Mouse (Mus musculus): ENCODE results near the gene Spry1. TPM values are rescaled to one million over a fixed set of nuclear protein-coding genes. Genes with fewer than 3 reads are reported as not detected.

Gene Spry1
- polyA plus RNA-seq, 1 experiment from 2014 or later = 39.6 TPM

DNA sequence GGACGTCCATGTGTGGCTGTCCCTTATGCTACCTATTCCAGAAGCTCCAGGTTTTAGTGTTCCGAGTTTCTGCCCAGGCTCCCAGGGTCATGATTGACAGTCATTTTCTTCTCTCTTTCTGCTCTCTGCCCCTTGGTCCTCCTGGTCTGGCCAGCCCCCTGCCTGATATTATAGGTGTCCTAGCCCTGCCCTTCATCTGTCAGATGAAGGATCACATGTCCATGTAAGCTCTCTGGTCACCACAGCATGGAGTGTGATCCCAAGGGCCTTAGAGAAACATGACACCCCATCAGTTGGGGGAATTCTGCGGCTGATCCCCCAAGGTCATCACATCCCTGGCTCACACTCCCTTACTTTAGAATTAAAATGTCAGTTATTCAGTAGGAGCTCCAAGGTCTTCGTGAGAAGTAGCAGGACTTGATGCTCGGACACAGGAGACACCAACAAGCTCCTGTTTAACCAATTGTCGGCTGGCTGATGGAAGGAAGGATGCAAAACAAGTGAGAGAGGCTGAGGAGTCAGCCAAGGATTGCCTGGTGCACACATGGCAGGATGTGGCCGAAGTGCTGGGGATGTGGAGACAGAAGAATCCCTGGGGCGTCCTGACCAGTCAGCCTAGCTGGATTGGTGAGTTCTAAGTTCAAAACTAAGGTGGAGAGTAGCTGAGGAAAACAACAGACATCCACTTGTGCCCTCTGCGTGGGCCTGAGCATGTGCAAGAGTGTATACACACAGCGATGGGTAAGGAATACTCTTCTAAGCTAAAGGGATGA, 24.7 kb upstream of the Spry1 start:
- Histone ChIP-seq H3K9ac (ENCODE audit: low read depth, low read length) (no peak overlapping the region), H3K4me1 (replicated peaks; ENCODE audit: insufficient read depth, low read length) (no peaks in the 10 kb centered on the region), H3K27ac (no peak overlapping the region), H3K9me3 (replicated peaks; ENCODE audit: low read length) (no peaks in the 10 kb centered on the region), H3K36me3 (ENCODE audit: insufficient read depth, low read length) (no peaks in the 10 kb centered on the region), H3K27me3 (ENCODE audit: insufficient read depth, low read length) (no peaks in the 10 kb centered on the region), H3K4me3 (replicated peaks; ENCODE audit: low read depth, low read length) (no peak overlapping the region), H3K4me2 (ENCODE audit: low read length) (no peak overlapping the region)
- DNase-seq (ENCODE audit: low spot score) (no peak), ATAC-seq (replicated peaks; ENCODE audit: low FRiP score, low read depth) (no peak)
- no peak for TF ChIP-seq CTCF (IDR thresholded peaks at IDR 0.05; ENCODE audit: low read depth)
- WGBS = 60% methylated on average over 10 of the region's 10 CpGs

DNA sequence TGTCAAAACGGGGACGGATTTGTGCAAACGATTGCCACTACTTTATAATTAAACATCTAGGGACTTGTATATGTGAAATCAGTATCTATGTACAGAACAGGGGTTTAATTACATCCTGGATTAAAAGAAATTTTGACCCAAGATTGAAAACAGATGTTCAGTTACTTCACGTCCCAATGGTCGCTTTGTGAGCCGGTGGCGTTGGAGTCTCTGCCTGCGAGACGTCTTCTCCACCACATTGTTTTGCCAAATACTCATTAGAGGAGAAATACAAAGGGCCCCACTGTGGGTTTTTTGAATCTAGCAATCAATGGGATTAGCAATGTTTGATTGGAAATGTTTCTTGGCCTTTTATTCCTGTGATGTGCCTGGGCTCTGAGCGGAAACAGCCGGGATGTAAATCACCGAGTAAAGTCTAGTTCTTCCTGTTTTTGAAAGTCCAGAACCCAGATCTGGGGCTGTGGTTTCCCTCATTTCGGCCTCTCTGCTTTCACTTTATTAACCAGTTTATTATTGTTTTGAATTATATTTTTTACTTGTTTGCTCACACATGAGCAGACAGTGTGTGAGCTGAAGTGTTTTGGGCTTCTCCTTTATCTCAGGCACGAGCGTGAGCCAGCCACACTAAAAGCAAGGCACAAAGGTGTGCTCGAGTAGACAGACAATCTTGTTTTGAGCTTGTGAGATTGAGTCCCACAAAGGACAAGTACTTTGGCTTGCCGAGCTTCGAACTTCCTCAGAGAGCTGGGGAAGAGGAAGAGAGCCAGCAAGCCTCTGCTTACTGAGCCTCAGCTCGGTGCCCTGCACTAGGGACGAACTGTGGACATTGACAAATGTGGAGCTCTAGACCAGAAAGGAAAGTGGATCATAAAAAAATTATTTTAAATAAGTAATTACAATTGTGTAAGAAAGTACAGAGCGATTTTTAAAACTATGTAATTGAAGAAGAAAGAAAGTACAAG, 22.9 kb upstream of the Spry1 start:
- ATAC-seq (replicated peaks; ENCODE audit: low FRiP score, low read depth) (no peak), DNase-seq (ENCODE audit: low spot score) (peak; percentile 57)
- H3K4me1 ChIP-seq (replicated peaks; ENCODE audit: insufficient read depth, low read length) = no peaks in the 10 kb centered on the region
- H3K9me3 ChIP-seq (replicated peaks; ENCODE audit: low read length) = no peaks in the 10 kb centered on the region
- H3K4me3 ChIP-seq (replicated peaks; ENCODE audit: low read depth, low read length) = no peak overlapping the region
- WGBS = 61% methylated on average over 21 of the region's 21 CpGs
- H3K27ac ChIP-seq = 0 out of 2 replicates have a peak overlapping the region, but pooled peaks have one; percentile 43
- H3K9ac ChIP-seq (ENCODE audit: low read depth, low read length) = no peak overlapping the region
- TF ChIP-seq CTCF (IDR thresholded peaks at IDR 0.05; ENCODE audit: low read depth) = no peak
- no peaks in the 10 kb centered on the region for H3K36me3 ChIP-seq (ENCODE audit: insufficient read depth, low read length)
- H3K27me3 ChIP-seq (ENCODE audit: insufficient read depth, low read length) = no peaks in the 10 kb centered on the region
- no peak overlapping the region for H3K4me2 ChIP-seq (ENCODE audit: low read length)

DNA sequence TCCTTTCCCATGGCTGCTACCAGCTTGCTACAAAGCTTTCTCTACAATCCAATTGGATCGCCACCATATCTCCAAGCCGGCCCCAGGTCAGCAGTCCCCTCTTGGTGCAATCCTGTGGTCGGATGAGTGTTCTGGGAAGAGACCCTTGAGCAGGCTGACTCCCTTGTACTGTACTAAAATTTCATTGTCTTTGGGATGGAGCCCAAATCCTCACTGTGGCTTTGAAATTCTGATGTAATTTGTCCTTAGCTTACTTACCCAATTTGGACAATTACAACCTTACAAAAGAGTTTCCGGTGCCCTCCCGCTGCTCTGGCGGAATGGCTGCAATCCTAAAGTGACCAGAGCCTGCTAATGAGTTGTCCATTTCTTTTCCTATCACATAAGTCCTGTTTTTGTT, 7.5 kb upstream of the Spry1 start:
- ATAC-seq (replicated peaks; ENCODE audit: low FRiP score, low read depth) (no peak), DNase-seq (ENCODE audit: low spot score) (no peak)
- Histone ChIP-seq H3K9ac (ENCODE audit: low read depth, low read length) (no peak overlapping the region), H3K27ac (no peak overlapping the region), H3K27me3 (ENCODE audit: insufficient read depth, low read length) (no peaks in the 10 kb centered on the region), H3K4me2 (ENCODE audit: low read length) (no peak overlapping the region), H3K4me1 (replicated peaks; ENCODE audit: insufficient read depth, low read length) (no peaks in the 10 kb centered on the region), H3K9me3 (replicated peaks; ENCODE audit: low read length) (no peaks in the 10 kb centered on the region), H3K4me3 (replicated peaks; ENCODE audit: low read depth, low read length) (no peak overlapping the region), H3K36me3 (ENCODE audit: insufficient read depth, low read length) (no peaks in the 10 kb centered on the region)
- 83% methylated on average over 6 of the region's 6 CpGs for WGBS
- TF ChIP-seq CTCF (IDR thresholded peaks at IDR 0.05; ENCODE audit: low read depth) = no peak

DNA sequence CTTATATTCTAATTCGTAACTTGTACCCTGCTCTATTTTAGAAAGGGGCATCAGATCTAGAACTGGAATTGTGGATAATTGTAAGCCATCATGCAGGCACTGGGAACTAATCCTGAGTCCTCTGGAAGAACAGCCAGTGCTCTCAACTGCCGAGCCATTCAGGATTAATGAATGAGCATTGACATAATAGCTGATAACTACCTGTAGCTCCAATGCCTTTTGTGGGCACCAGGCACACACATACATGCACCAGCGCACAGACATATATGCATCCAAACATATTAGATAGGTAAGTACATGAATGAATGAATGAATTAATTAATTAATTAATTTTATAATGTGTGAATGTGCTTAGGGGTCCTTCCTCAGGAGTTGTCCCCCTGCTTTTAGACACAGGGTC, 7.0 kb upstream of the Spry1 start:
- WGBS = 95% methylated on average over 3 of the region's 3 CpGs
- no peak for TF ChIP-seq CTCF (IDR thresholded peaks at IDR 0.05; ENCODE audit: low read depth)

DNA sequence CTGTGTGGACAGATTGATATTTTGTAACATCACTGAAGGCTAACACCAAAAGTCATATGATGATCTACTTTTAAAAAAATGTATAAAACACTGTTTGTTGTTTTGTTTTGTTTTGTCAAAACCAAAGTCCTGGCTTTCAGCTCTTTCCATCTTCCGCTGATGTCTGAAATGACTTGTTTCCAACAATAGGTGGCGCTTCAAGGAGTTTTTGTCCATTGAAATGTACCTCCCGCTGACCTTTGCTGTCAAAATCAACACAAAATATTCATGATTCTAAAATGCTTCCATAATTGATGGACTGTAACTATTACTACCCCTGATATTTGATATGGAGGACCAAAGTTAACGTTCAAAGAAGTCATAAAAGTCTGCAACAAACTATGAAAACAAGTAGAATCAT, 5.1 kb upstream of the Spry1 start:
- DNase-seq (ENCODE audit: low spot score) (no peak), ATAC-seq (replicated peaks; ENCODE audit: low FRiP score, low read depth) (no peak)
- Histone ChIP-seq H3K27ac (no peak overlapping the region), H3K9ac (ENCODE audit: low read depth, low read length) (no peak overlapping the region), H3K4me1 (replicated peaks; ENCODE audit: insufficient read depth, low read length) (no peaks in the 10 kb centered on the region), H3K4me3 (replicated peaks; ENCODE audit: low read depth, low read length) (no peak overlapping the region), H3K36me3 (ENCODE audit: insufficient read depth, low read length) (no peaks in the 10 kb centered on the region), H3K9me3 (replicated peaks; ENCODE audit: low read length) (no peaks in the 10 kb centered on the region), H3K4me2 (ENCODE audit: low read length) (no peak overlapping the region), H3K27me3 (ENCODE audit: insufficient read depth, low read length) (no peaks in the 10 kb centered on the region)
- peak; percentile 68 for TF ChIP-seq CTCF (IDR thresholded peaks at IDR 0.05; ENCODE audit: low read depth)
- 45% methylated on average over 4 of the region's 4 CpGs for WGBS

More for the DNA sequence above, 7.0 kb upstream of the Spry1 start:
- no peak overlapping the region for H3K4me2 ChIP-seq (ENCODE audit: low read length)
- H3K36me3 ChIP-seq (ENCODE audit: insufficient read depth, low read length) = no peaks in the 10 kb centered on the region
- ATAC-seq (replicated peaks; ENCODE audit: low FRiP score, low read depth) = no peak
- no peaks in the 10 kb centered on the region for H3K4me1 ChIP-seq (replicated peaks; ENCODE audit: insufficient read depth, low read length)
- H3K27ac ChIP-seq = no peak overlapping the region
- no peak for DNase-seq (ENCODE audit: low spot score)
- H3K9me3 ChIP-seq (replicated peaks; ENCODE audit: low read length) = no peaks in the 10 kb centered on the region
- H3K4me3 ChIP-seq (replicated peaks; ENCODE audit: low read depth, low read length) = no peak overlapping the region
- no peaks in the 10 kb centered on the region for H3K27me3 ChIP-seq (ENCODE audit: insufficient read depth, low read length)
- no peak overlapping the region for H3K9ac ChIP-seq (ENCODE audit: low read depth, low read length)

DNA sequence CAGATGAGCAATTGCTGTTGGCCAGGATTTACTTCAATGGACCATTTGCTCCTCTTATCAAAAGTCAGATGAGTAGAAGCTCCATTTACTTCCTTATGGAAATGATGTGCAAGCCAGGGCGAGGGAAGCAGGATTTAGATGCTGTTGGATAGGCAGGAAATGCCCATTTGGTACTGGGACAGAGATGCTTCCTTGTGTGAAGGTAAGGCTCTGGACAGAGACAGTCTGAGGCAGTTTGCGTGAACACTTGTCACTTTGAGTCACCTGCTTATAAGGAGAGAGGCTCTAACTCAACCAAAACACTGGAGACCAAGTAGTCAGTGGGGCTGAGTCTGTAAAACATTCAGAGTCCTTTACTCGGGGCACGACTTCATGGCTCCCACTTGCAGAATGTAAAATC, 2.8 kb upstream of the Spry1 start:
- Histone ChIP-seq H3K9me3 (replicated peaks; ENCODE audit: low read length) (no peaks in the 10 kb centered on the region), H3K4me2 (ENCODE audit: low read length) (no peak overlapping the region), H3K27me3 (ENCODE audit: insufficient read depth, low read length) (no peaks in the 10 kb centered on the region), H3K9ac (ENCODE audit: low read depth, low read length) (no peak overlapping the region), H3K36me3 (ENCODE audit: insufficient read depth, low read length) (no peaks in the 10 kb centered on the region), H3K4me1 (replicated peaks; ENCODE audit: insufficient read depth, low read length) (no peaks in the 10 kb centered on the region), H3K4me3 (replicated peaks; ENCODE audit: low read depth, low read length) (no peak overlapping the region), H3K27ac (no peak overlapping the region)
- WGBS = 88% methylated on average over 4 of the region's 4 CpGs
- no peak for DNase-seq (ENCODE audit: low spot score)
- ATAC-seq (replicated peaks; ENCODE audit: low FRiP score, low read depth) = no peak
- TF ChIP-seq CTCF (IDR thresholded peaks at IDR 0.05; ENCODE audit: low read depth) = no peak

All from kidney, postnatal 0 days (tissue).